Mouse (Mus musculus) hindbrain, embryonic 14.5 days (tissue): Measurements from ENCODE around the gene Slc17a7. TPM values are rescaled to one million over a fixed set of nuclear protein-coding genes. Genes with fewer than 3 reads are reported as not detected.

ENCODE experiments used
- ATAC-seq: fragments of 200-750 bp; cut with Nextera tagmentation; 2 replicates; pipeline ENCODE4 v1.8.0; 2017; ENCODE audit warnings: moderate number of reproducible peaks, mild to moderate bottlenecking, moderate TSS enrichment, moderate library complexity; ENCODE audit not compliant: low FRiP score
- DNase-seq: peaks from one replicate; pipeline ENCODE4 v3.0.0-alpha.2; 2015; ENCODE audit warnings: low spot score
- H3K27ac ChIP-seq: fragments of 300-500 bp; sonication (generic); 2 replicates; pipeline ENCODE4 v1.5.1; 2014; ENCODE audit warnings: mild to moderate bottlenecking, moderate library complexity
- H3K27me3 ChIP-seq: fragments of 300-500 bp; sonication (generic); 2 replicates; pipeline ENCODE4 v1.6.1; 2014; ENCODE audit warnings: mild to moderate bottlenecking, low read length, mixed read lengths; ENCODE audit not compliant: control insufficient read depth, insufficient read depth
- H3K36me3 ChIP-seq: fragments of 300-500 bp; sonication (generic); replicated peaks from 2 replicates; pipeline ENCODE4 v1.6.1; 2014; ENCODE audit not compliant: control insufficient read depth, insufficient read depth
- H3K4me1 ChIP-seq: fragments of 300-500 bp; sonication (generic); replicated peaks from 2 replicates; pipeline ENCODE4 v1.6.1; 2014; ENCODE audit warnings: antibody characterized with exemption, low read length, mixed read lengths; ENCODE audit not compliant: control insufficient read depth, insufficient read depth
- H3K4me2 ChIP-seq: fragments of 300-500 bp; sonication (generic); replicated peaks from 2 replicates; pipeline ENCODE4 v1.6.1; 2014; ENCODE audit warnings: mild to moderate bottlenecking, moderate library complexity
- H3K4me3 ChIP-seq: fragments of 300-500 bp; sonication (generic); replicated peaks from 2 replicates; pipeline ENCODE4 v1.5.1; 2014; ENCODE audit warnings: mild to moderate bottlenecking, low read length
- H3K9ac ChIP-seq: fragments of 300-500 bp; sonication (generic); 2 replicates; pipeline ENCODE4 v1.6.1; 2014
- H3K9me3 ChIP-seq: fragments of 300-500 bp; sonication (generic); 2 replicates; pipeline ENCODE4 v1.6.1; 2016; ENCODE audit warnings: low read length; ENCODE audit not compliant: control insufficient read depth
- WGBS: fragments of 180-500 bp; shearing (Covaris S2); extraction: QIAGEN DNeasy Blood & Tissue Kit; methylation state at CpG from one replicate; pipeline ENCODE4 v1.1.7; 2014; 5-methylcytosine and 5-hydroxymethylcytosine counted together
- polyA plus RNA-seq: library from polyadenylated mRNA; unstranded; fragments of >200 nt; fragmentation: Nextera tagmentation; extraction: Ambion mirVana; gene quantifications from 2 replicates; pipeline ENCODE4 v1.2.1, GENCODE M21; 2014

The Slc17a7 gene
- polyA plus RNA-seq, 1 experiment from 2014 or later: 0.48 TPM

GRCm38 (mm10) chr7:45158991-45159390 is 4.8 kb upstream of the Slc17a7 start:
- DNase-seq (no peak), ATAC-seq (no peak)
- Histone ChIP-seq H3K9me3 (no peaks in the 10 kb centered on the region), H3K27me3 (peaks cover 16% of the 10 kb centered on the region), H3K36me3 (peaks cover 25% of the 10 kb centered on the region), H3K4me1 (peaks cover 22% of the 10 kb centered on the region), H3K4me3 (no peak overlapping the region), H3K9ac (no peak overlapping the region), H3K4me2 (no peak overlapping the region), H3K27ac (no peak overlapping the region)
- 98% methylated on average over 6 of the region's 6 CpGs for WGBS

GRCm38 (mm10) chr7:45160316-45160800 is 3.4 kb upstream of the Slc17a7 start:
- H3K4me3 ChIP-seq: no peak overlapping the region
- no peak overlapping the region for H3K27ac ChIP-seq
- WGBS: 94% methylated on average over 6 of the region's 6 CpGs
- peaks cover 30% of the 10 kb centered on the region for H3K27me3 ChIP-seq
- DNase-seq: no peak
- peaks cover 18% of the 10 kb centered on the region for H3K4me1 ChIP-seq
- no peak for ATAC-seq
- H3K9me3 ChIP-seq: no peaks in the 10 kb centered on the region
- peaks cover 25% of the 10 kb centered on the region for H3K36me3 ChIP-seq
- no peak overlapping the region for H3K4me2 ChIP-seq
- H3K9ac ChIP-seq: no peak overlapping the region

GRCm38 (mm10) chr7:45160866-45161265 is 2.9 kb upstream of the Slc17a7 start:
- DNase-seq (no peak), ATAC-seq (no peak)
- Histone ChIP-seq H3K9ac (no peak overlapping the region), H3K4me3 (no peak overlapping the region), H3K36me3 (peaks cover 25% of the 10 kb centered on the region), H3K4me1 (peaks cover 18% of the 10 kb centered on the region), H3K9me3 (no peaks in the 10 kb centered on the region), H3K27ac (no peak overlapping the region), H3K4me2 (no peak overlapping the region), H3K27me3 (peaks cover 35% of the 10 kb centered on the region)
- 91% methylated on average over 3 of the region's 3 CpGs for WGBS

- no peaks in the 10 kb centered on the region for H3K9me3 ChIP-seq
- H3K4me1 ChIP-seq: peaks cover 18% of the 10 kb centered on the region
- H3K27ac ChIP-seq: 0 out of 2 replicates have a peak overlapping the region, but pooled peaks have one; percentile 20
- H3K36me3 ChIP-seq: peaks cover 22% of the 10 kb centered on the region
- peak; percentile 92 for ATAC-seq
- 0 out of 2 replicates have a peak overlapping the region, but pooled peaks have one; percentile 26 for H3K9ac ChIP-seq
- 5% methylated on average over 35 of the region's 35 CpGs for WGBS
- peak overlapping the region; percentile 70 for H3K4me2 ChIP-seq
- DNase-seq: peak; percentile 90
- H3K4me3 ChIP-seq: peak overlapping the region; percentile 34
- H3K27me3 ChIP-seq: peaks cover 44% of the 10 kb centered on the region
These were observed 1.9 kb upstream of the Slc17a7 start for GRCm38 (mm10) chr7:45161612-45162473.

- peak overlapping the region; percentile 34 for H3K4me3 ChIP-seq
- H3K27me3 ChIP-seq: peaks cover 52% of the 10 kb centered on the region
- H3K4me2 ChIP-seq: peak overlapping the region; percentile 70
- ATAC-seq: no peak
- DNase-seq: no peak
- H3K4me1 ChIP-seq: peaks cover 18% of the 10 kb centered on the region
- H3K9me3 ChIP-seq: no peaks in the 10 kb centered on the region
- WGBS: 28% methylated on average over 6 of the region's 6 CpGs
- H3K9ac ChIP-seq: 0 out of 2 replicates have a peak overlapping the region, but pooled peaks have one; percentile 26
- H3K27ac ChIP-seq: no peak overlapping the region
- peaks cover 22% of the 10 kb centered on the region for H3K36me3 ChIP-seq
These were observed 1.2 kb upstream of the Slc17a7 start for GRCm38 (mm10) chr7:45162551-45162950.

- WGBS: 79% methylated on average over 9 of the region's 9 CpGs
These were observed 643 bp upstream of the Slc17a7 start for GRCm38 (mm10) chr7:45162996-45163615.

GRCm38 (mm10) chr7:45164833-45165232 is 1.1 kb downstream of the Slc17a7 start:
- no peak overlapping the region for H3K4me2 ChIP-seq
- 0 out of 2 replicates have a peak, but pooled peaks cover 5% of the 10 kb centered on the region for H3K9me3 ChIP-seq
- ATAC-seq: no peak
- H3K4me1 ChIP-seq: peaks cover 28% of the 10 kb centered on the region
- peaks cover 74% of the 10 kb centered on the region for H3K27me3 ChIP-seq
- WGBS: 69% methylated on average over 5 of the region's 5 CpGs
- no peak overlapping the region for H3K9ac ChIP-seq
- H3K4me3 ChIP-seq: no peak overlapping the region
- 0 out of 2 replicates have a peak, but pooled peaks cover 9% of the 10 kb centered on the region for H3K36me3 ChIP-seq
- no peak for DNase-seq
- H3K27ac ChIP-seq: no peak overlapping the region

More at GRCm38 (mm10) chr7:45162996-45163615, 643 bp upstream of the Slc17a7 start:
- Histone ChIP-seq H3K9me3 (no peaks in the 10 kb centered on the region), H3K27me3 (peaks cover 57% of the 10 kb centered on the region), H3K4me1 (peaks cover 23% of the 10 kb centered on the region), H3K4me2 (no peak overlapping the region), H3K36me3 (peaks cover 22% of the 10 kb centered on the region; the same call in 1 of the 2 replicates), H3K9ac (no peak overlapping the region), H3K4me3 (no peak overlapping the region), H3K27ac (no peak overlapping the region)
- no peak for ATAC-seq
- DNase-seq: no peak

GRCm38 (mm10) chr7:45165701-45166100 is 2.0 kb downstream of the Slc17a7 start:
- Histone ChIP-seq H3K27ac (no peak overlapping the region), H3K27me3 (peaks cover 80% of the 10 kb centered on the region)

GRCm38 (mm10) chr7:45166950-45167401 is 3.2 kb downstream of the Slc17a7 start:
- ATAC-seq (no peak), DNase-seq (no peak)
- H3K27ac ChIP-seq: no peak overlapping the region
- 0 out of 2 replicates have a peak, but pooled peaks cover 6% of the 10 kb centered on the region for H3K9me3 ChIP-seq
- peaks cover 27% of the 10 kb centered on the region for H3K4me1 ChIP-seq
- no peak overlapping the region for H3K4me2 ChIP-seq
- H3K9ac ChIP-seq: no peak overlapping the region
- H3K27me3 ChIP-seq: peaks cover 81% of the 10 kb centered on the region
- H3K4me3 ChIP-seq: no peak overlapping the region
- WGBS: 24% methylated on average over 10 of the region's 10 CpGs
- H3K36me3 ChIP-seq: no peaks in the 10 kb centered on the region

More at GRCm38 (mm10) chr7:45165701-45166100, 2.0 kb downstream of the Slc17a7 start:
- Histone ChIP-seq H3K36me3 (no peaks in the 10 kb centered on the region), H3K4me3 (no peak overlapping the region), H3K9ac (no peak overlapping the region), H3K4me1 (peaks cover 28% of the 10 kb centered on the region), H3K4me2 (no peak overlapping the region), H3K9me3 (0 out of 2 replicates have a peak, but pooled peaks cover 6% of the 10 kb centered on the region)
- DNase-seq (no peak), ATAC-seq (no peak)
- 45% methylated on average over 11 of the region's 11 CpGs for WGBS
